Mouse (Mus musculus) limb, embryonic 12.5 days (tissue): ENCODE measurements around the gene Tead1. TPM values are rescaled to one million over a fixed set of nuclear protein-coding genes. Genes with fewer than 3 reads are reported as not detected.
A peak's percentile ranks its signal among the peaks of the same experiment; 100 is the strongest.

Experiments
- ATAC-seq: fragments of 200-750 bp; cut with Nextera tagmentation; 2 replicates; pipeline ENCODE4 v1.8.0; 2017; ENCODE audit warnings: low read depth, moderate TSS enrichment; ENCODE audit not compliant: insufficient number of reproducible peaks, insufficient read depth, low FRiP score, low TSS enrichment
- H3K27ac ChIP-seq: fragments of 300-500 bp; sonication (generic); 2 replicates; pipeline ENCODE4 v1.5.1; 2016; ENCODE audit warnings: mild to moderate bottlenecking, moderate library complexity
- H3K27me3 ChIP-seq: fragments of 300-500 bp; sonication (generic); 2 replicates; pipeline ENCODE4 v1.6.1; 2016; ENCODE audit warnings: mild to moderate bottlenecking, moderate library complexity
- H3K36me3 ChIP-seq: fragments of 300-500 bp; sonication (generic); 2 replicates; pipeline ENCODE4 v1.6.1; 2016; ENCODE audit warnings: mild to moderate bottlenecking, moderate library complexity
- H3K4me1 ChIP-seq: fragments of 300-500 bp; sonication (generic); replicated peaks from 2 replicates; pipeline ENCODE4 v1.6.1; 2016
- H3K4me2 ChIP-seq: fragments of 300-500 bp; sonication (generic); 2 replicates; pipeline ENCODE4 v1.6.1; 2016; ENCODE audit warnings: mild to moderate bottlenecking, moderate library complexity
- H3K4me3 ChIP-seq: fragments of 300-500 bp; sonication (generic); replicated peaks from 2 replicates; pipeline ENCODE4 v1.5.1; 2016; ENCODE audit warnings: mild to moderate bottlenecking
- H3K9ac ChIP-seq: fragments of 300-500 bp; sonication (generic); replicated peaks from 2 replicates; pipeline ENCODE4 v1.6.1; 2016; ENCODE audit warnings: mild to moderate bottlenecking, moderate library complexity
- H3K9me3 ChIP-seq: fragments of 300-500 bp; sonication (generic); 2 replicates; pipeline ENCODE4 v1.6.1; 2016; ENCODE audit warnings: mild to moderate bottlenecking, moderate library complexity
- WGBS: fragments of 180-500 bp; shearing (Covaris S2); methylation state at CpG from one replicate; pipeline ENCODE4 v1.1.7; 2016; 5-methylcytosine and 5-hydroxymethylcytosine counted together
- microRNA-seq: library from miRNA; unstranded; fragments of <30 nt; microRNA quantifications from one replicate; pipeline ENCODE4, GENCODE M21; 2017
- polyA plus RNA-seq: library from polyadenylated mRNA; unstranded; fragments of >200 nt; fragmentation: Nextera tagmentation; extraction: Ambion mirVana; gene quantifications from 2 replicates; pipeline ENCODE4 v1.2.1, GENCODE M21; 2016

Tead1 gene
- polyA plus RNA-seq, 1 experiment from 2014 or later = 43.6 TPM

DNA sequence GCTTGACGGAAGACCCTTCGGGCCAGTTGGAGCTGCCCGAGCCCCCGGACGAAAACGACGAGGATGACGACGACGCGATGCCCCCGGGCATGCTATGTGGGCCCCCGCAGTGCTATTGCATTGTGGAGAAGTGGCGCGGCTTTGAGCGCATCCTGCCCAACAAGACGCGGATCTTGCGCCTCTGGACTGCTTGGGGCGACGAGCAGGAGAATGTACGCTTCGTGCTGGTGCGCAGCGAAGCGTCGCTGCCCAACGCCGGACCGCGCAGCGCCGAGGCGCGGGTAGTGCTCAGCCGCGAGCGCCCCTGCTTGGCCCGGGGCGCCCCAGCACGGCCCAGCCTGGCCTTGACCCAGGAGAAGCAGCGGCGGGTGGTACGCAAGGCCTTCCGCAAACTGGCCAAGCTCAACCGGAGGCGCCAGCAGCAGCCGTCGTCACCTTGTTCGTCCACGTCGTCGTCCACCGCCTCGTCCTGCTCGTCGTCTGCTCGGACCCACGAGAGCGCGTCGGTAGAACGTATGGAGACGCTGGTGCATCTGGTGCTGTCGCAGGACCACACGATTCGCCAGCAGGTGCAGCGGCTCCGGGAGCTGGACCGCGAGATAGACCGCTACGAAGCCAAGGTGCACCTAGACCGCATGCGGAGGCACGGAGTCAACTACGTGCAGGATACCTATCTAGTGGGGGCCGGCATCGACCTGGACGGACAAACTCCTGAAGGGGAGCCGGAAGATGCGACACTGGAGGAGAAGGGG lies 275.4 kb downstream of the Tead1 start:
- peaks cover 48% of the 10 kb centered on the region for H3K27me3 ChIP-seq
- peaks cover 29% of the 10 kb centered on the region for H3K4me1 ChIP-seq
- ATAC-seq = no peak
- H3K9ac ChIP-seq = peak overlapping the region; percentile 50
- H3K9me3 ChIP-seq = no peaks in the 10 kb centered on the region
- 1% methylated on average over 82 of the region's 82 CpGs for WGBS
- H3K36me3 ChIP-seq = no peaks in the 10 kb centered on the region
- no peak overlapping the region for H3K27ac ChIP-seq
- peak overlapping the region; percentile 51 for H3K4me3 ChIP-seq
- peak overlapping the region; percentile 89 for H3K4me2 ChIP-seq

DNA sequence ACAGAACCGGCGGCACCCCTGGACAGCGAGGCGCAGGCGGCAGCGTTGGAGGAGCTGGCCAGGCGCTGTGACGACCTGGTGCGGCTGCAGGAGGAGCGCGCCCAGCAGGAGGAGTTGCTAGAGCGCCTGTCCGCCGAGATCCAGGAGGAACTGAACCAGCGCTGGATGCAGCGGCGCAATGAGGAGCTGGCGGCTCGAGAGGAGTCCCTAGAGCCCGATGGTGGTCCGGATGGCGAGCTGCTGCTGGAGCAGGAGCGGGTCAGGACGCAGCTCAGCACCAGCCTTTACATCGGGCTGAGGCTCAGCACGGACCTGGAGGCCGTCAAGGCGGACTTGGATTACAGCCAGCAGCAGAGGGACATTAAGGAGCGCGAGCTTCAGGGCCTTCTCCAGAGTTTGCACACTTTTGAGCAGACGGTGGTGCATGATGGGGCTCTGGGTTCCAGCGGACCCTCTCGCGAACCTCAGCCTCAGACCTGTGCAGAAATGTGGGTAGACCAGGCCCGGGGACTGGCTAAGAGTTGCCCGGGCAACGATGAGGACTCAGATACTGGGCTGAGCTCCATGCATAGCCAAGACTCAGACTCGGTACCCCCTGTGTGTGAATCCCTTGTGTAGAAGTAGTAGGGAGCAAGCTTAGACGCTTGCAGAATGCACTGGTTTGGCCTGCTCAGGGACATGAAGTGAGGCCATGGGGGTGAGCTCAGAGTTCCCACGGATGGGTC lies 276.1 kb downstream of the Tead1 start:
- H3K27me3 ChIP-seq = peaks cover 48% of the 10 kb centered on the region
- WGBS = 3% methylated on average over 40 of the region's 40 CpGs
- H3K36me3 ChIP-seq = no peaks in the 10 kb centered on the region
- no peak overlapping the region for H3K27ac ChIP-seq
- peaks cover 29% of the 10 kb centered on the region for H3K4me1 ChIP-seq
- no peaks in the 10 kb centered on the region for H3K9me3 ChIP-seq
- peak overlapping the region; percentile 89 for H3K4me2 ChIP-seq
- peak overlapping the region; percentile 51 for H3K4me3 ChIP-seq
- peak; percentile 40; the same call in 1 of the 2 replicates for ATAC-seq
- no peak overlapping the region for H3K9ac ChIP-seq

DNA sequence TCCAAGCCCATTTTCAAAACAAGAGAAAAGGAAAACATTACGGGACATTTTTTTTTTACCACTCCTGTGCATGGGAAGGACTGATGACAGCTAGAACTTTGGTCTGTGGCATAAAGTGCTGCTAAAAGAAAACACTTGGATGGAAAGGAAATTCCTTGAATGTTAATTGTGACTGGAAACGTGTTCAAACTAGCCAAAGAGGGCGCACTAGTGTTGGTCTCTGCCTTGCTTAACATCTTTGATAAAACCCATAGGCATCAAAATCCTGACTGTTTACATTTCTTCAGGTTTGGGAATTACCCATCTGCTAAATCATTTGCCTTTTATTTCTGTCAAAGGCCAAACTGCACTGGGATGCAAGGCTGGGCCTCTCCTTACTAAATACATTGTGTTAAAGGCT lies 276.8 kb downstream of the Tead1 start:
- peaks cover 29% of the 10 kb centered on the region for H3K4me1 ChIP-seq
- no peak overlapping the region for H3K9ac ChIP-seq
- H3K9me3 ChIP-seq = no peaks in the 10 kb centered on the region
- 35% methylated on average over 3 of the region's 3 CpGs for WGBS
- H3K27ac ChIP-seq = no peak overlapping the region
- H3K36me3 ChIP-seq = no peaks in the 10 kb centered on the region
- H3K4me2 ChIP-seq = peak overlapping the region; percentile 7; the same call in 1 of the 2 replicates
- peaks cover 48% of the 10 kb centered on the region for H3K27me3 ChIP-seq
- H3K4me3 ChIP-seq = no peak overlapping the region
- no peak for ATAC-seq

Small RNA genes within 50 kb of the gene (microRNA-seq; reads per million reads assigned to microRNA genes)
- gene Gm44462 = not detected
